Mouse (Mus musculus) cortical plate, adult 2 months (tissue): ENCODE data around the gene Oasl2. TPM values are rescaled to one million over a fixed set of nuclear protein-coding genes. Genes with fewer than 3 reads are reported as not detected.
"Not testable (repeated sequence)": the region's sequence is repeated elsewhere in the genome, so short reads cannot be mapped to it uniquely, and the experiment has no call there.

Experiments used
- H3K27ac ChIP-seq: fragments of 200-500 bp; 2 replicates; pipeline ENCODE4 v1.5.1; 2012; ENCODE audit warnings: low read length, control low read depth, inconsistent platforms; ENCODE audit not compliant: insufficient read depth
- H3K4me1 ChIP-seq: fragments of 200-500 bp; 2 replicates; pipeline ENCODE4 v1.6.1; 2011; ENCODE audit warnings: low read length; ENCODE audit not compliant: control insufficient read depth, insufficient read depth
- H3K4me3 ChIP-seq: fragments of 200-500 bp; 2 replicates; pipeline ENCODE4 v1.5.1; 2011; ENCODE audit warnings: mild to moderate bottlenecking, low read length, control low read depth; ENCODE audit not compliant: insufficient read depth
- CTCF ChIP-seq: fragments of 200-500 bp; IDR thresholded peaks from 2 replicates; pipeline ENCODE4 v1.5.1; 2011; ENCODE audit warnings: mild to moderate bottlenecking, control low read depth, low read length; ENCODE audit not compliant: insufficient read depth; ENCODE audit errors: extremely low read depth
- POLR2A ChIP-seq: fragments of 200-500 bp; IDR thresholded peaks from 2 replicates; pipeline ENCODE4 v1.6.1; 2011; ENCODE audit warnings: mild to moderate bottlenecking, low read length, control low read depth; ENCODE audit not compliant: insufficient read depth; ENCODE audit errors: extremely low read depth
- polyA plus RNA-seq: library from polyadenylated mRNA; depleted of rRNA; stranded (reverse); fragments of >200 nt; gene quantifications from 2 replicates; pipeline ENCODE4 v1.2.3, GENCODE M21; 2012

Oasl2 gene
- polyA plus RNA-seq, 1 experiment: 8.6 TPM

- no peaks in the 10 kb centered on the region for H3K4me1 ChIP-seq
- TF ChIP-seq POLR2A (no peak), CTCF (no peak)
Measured at GRCm38 (mm10) chr5:114908598-114909305, 12.0 kb downstream of the Oasl2 start.

GRCm38 (mm10) chr5:114913686-114914085, 16.9 kb downstream of the Oasl2 start:
- Histone ChIP-seq H3K27ac (no peak overlapping the region), H3K4me3 (no peak overlapping the region), H3K4me1 (no peaks in the 10 kb centered on the region)
- TF ChIP-seq POLR2A (no peak), CTCF (no peak)

More at GRCm38 (mm10) chr5:114908598-114909305, 12.0 kb downstream of the Oasl2 start:
- H3K27ac ChIP-seq: no peak overlapping the region
- H3K4me3 ChIP-seq: no peak overlapping the region

- H3K4me3 ChIP-seq: no peak overlapping the region
- no peak overlapping the region for H3K27ac ChIP-seq
- H3K4me1 ChIP-seq: no peaks in the 10 kb centered on the region
- no peak for TF ChIP-seq POLR2A
- TF ChIP-seq CTCF: no peak
Measured at GRCm38 (mm10) chr5:114914855-114915254, 18.1 kb downstream of the Oasl2 start.

- Histone ChIP-seq H3K4me3 (no peak overlapping the region), H3K27ac (no peak overlapping the region), H3K4me1 (no peaks in the 10 kb centered on the region)
- TF ChIP-seq CTCF: no peak
- no peak for TF ChIP-seq POLR2A
Measured at GRCm38 (mm10) chr5:114915854-114916253, 19.1 kb downstream of the Oasl2 start.

GRCm38 (mm10) chr5:114916777-114917176, 20.0 kb downstream of the Oasl2 start:
- Histone ChIP-seq H3K27ac (no peak overlapping the region), H3K4me3 (no peak overlapping the region), H3K4me1 (no peaks in the 10 kb centered on the region)
- no peak for TF ChIP-seq CTCF
- TF ChIP-seq POLR2A: no peak

DNA sequence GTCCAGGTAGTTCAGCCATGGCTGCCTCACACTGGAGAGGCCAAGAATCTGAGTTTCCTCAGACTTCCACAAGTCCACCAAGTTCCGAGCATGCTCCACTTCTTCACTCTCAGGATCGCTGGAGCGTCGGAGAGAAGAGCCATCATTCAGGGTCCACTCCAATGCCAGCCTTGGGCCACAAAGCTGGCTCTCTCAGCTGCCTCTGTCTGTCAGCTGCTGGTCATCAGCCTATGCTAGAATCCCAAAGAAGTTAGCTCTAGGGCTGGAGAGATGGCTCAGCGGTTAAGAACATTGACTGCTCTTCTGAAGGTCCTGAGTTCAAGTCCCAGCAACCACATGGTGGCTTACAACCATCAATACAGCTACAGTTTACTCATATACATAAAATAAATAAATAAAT, 20.6 kb downstream of the Oasl2 start:
- not testable (repeated sequence) for H3K27ac ChIP-seq

DNA sequence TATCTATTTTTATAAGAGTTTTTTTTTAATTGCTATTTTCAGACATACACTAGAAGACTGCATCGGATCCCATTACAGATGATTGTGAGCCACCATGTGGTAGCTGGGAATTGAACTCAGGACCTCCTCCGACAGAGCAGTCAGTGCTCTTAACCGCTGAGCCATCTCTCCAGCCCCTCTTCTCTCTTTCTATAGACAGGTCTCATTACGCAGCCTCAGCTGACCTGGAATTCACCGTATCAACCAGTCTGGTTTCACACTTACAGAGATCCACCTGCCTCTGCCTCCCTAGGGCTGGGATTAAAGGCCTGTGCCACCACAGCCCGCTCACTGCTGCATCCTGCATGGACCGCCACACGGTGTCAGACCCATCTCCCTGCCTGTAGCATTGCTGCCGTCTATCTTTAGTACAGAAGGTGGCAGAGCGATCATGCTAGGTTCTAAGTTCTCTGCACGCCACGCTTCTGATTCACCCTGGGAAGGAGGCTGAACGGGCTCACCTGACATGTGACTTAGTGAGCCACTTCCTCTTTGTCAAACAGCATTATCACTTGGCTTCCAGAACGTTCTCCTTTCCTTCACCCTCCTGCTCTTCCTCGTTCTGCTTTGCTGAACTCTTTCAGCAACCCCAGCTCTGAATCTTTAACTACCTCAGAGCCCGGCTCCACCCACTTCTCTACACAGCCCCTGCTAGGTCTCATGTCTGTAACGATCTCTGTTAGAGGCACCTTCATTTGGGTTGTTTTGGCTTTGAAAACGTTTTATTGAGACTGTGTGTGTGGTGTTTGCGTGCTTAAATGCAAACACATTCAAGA, 25.0 kb downstream of the Oasl2 start:
- TF ChIP-seq POLR2A: no peak
- TF ChIP-seq CTCF: no peak
- Histone ChIP-seq H3K4me3 (no peak overlapping the region), H3K4me1 (no peaks in the 10 kb centered on the region), H3K27ac (no peak overlapping the region)

More for the DNA sequence above, 20.6 kb downstream of the Oasl2 start:
- H3K4me3 ChIP-seq, H3K4me1 ChIP-seq: not testable (repeated sequence)

- H3K4me3 ChIP-seq: no peak overlapping the region
- TF ChIP-seq POLR2A: no peak
- no peak for TF ChIP-seq CTCF
Measured at GRCm38 (mm10) chr5:114922366-114922731, 25.6 kb downstream of the Oasl2 start.

DNA sequence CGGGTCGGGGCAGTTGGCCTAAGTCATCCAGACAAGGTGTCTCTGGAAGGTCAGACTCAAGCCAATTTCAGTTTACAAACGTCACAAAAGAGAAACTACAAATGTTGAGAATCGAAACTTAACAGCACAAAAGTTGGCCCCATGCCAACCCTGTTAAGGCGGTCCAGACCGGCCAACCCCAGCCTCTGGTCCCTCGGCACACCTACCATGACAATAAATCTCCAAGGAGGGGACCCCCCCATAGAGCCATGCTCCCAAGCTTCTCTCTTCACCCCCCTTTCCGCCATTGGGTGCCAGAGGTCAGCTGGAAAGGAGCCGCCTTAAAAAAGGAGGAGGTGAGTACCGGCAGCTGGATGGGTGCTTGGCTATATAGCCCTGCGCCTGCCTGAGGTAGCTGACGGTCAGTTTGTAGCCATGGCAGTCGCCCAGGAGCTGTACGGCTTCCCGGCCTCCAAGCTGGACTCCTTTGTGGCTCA, 26.3 kb downstream of the Oasl2 start, which contains the start of gene Oasl1:
Gene Oasl1 (plus strand): TSS at position 243 of the 476 bp plus-strand sequence.
- Histone ChIP-seq H3K4me1 (no peaks in the 10 kb centered on the region), H3K4me3 (peak within 1 kb of the TSS; percentile 16; the same call in 1 of the 2 replicates), H3K27ac (no peak within 1 kb of the TSS)
- TF ChIP-seq POLR2A: no peak

More at GRCm38 (mm10) chr5:114922366-114922731, 25.6 kb downstream of the Oasl2 start:
- Histone ChIP-seq H3K4me1 (no peaks in the 10 kb centered on the region), H3K27ac (no peak overlapping the region)

- TF ChIP-seq CTCF (no peak), POLR2A (no peak)
- no peak overlapping the region for H3K4me3 ChIP-seq
- no peak overlapping the region for H3K27ac ChIP-seq
- H3K4me1 ChIP-seq: no peaks in the 10 kb centered on the region
Measured at GRCm38 (mm10) chr5:114926153-114926684, 29.5 kb downstream of the Oasl2 start.
